Mouse (Mus musculus): Measurements from ENCODE around the gene Wwp2.

The Wwp2 gene

DNA sequence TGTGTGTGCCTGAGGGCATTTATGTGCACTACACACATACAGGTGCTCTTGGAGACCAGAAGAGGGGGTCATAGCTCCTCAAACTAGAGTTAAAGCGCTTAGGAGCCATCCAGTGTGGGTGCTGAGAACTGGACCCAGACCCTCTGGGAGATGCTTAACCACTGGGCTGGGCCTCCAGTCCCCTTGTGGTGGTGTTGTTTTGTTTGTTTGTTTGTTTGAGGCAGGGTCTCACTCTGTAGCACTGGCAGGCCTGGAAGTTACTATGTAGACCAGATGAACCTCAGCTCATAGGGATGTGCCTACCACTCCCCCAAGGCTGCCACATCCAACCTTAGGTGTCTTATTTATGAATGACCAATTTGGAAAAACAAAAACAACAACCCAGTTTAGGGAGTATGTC lies 70.9 kb downstream of the Wwp2 start:
- DNase-seq (ENCODE audit: extremely low spot score, low spot score): no peak

DNA sequence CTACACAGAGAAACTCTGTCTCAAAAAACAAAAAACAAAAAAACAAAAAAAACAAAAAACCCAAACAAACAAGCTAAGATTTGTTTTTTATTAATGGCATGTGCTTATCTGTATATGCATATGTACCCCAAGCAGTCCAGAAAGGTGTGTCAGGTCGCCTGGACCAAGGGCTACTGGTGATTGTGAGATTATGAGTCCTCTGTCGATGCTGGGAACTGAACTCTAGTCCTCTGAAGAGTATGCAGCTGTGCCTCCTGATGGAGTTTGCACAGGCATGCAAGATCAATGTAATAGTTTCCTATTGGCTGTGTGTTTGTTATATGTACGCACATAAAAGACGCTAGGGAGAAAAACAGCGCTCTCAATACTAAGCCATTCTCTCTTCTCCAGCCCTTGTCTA lies 74.0 kb downstream of the Wwp2 start:
- DNase-seq (ENCODE audit: extremely low spot score, low spot score): no peak

DNA sequence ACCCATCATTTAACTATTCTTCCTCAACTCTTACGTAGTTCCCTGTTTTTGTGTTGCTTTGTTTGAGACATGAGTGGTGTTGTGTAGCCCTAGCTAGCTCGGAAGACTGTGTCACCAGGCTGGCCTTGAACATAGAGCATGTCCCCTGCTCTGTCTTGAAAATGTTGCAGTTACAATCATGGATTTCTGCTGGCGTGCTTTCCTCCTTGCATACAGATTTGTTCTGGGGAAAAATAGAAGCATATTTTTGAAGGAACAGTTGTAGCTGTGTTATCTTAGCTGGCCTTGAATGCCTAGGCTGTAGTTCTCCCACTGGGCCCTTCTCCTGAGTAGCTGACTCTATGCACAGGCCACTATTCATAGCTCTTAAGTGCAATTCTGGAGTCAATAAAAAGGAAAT lies 74.6 kb downstream of the Wwp2 start:
- DNase-seq (ENCODE audit: extremely low spot score, low spot score): no peak

GRCm38 (mm10) chr8:107513249-107513648 lies 77.1 kb downstream of the Wwp2 start:
- no peak for DNase-seq (ENCODE audit: extremely low spot score, low spot score)

DNA sequence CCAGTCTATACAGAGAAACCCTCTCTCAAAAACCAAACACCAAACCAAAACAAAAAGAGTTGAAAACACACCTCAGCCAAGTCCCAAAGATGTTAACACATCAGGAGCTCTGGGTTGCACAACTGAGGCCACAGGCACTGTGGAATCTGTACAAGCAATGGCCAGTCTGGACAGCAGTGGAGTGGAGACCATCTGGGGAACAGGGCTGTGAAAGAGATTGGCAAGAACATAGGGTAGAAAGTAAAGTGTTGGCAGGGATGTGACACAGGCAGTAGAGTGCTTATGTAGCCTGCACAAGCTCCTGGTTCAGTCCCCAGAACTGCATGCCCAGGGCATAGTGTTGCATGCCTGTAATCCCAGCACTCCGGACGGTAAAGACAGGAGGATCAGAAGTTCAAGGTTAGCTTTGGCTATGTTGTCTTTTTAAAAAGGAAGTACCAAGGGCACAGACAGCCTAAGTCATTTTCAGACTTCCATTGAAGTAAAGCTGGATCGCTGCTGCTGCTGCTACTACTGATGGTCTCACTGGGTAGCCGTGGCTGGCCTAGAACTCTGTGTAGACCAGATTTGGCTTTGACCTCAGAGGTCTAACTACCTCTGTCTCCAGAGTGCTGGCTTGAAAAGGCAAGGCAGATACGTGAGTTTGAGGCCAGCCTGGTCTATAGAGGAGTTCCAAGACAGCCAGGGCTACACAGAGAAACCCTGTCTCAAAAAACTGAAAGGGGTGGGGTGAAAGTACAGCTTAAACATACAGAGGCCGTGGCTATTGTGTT lies 79.0 kb downstream of the Wwp2 start:
- no peak for DNase-seq (ENCODE audit: extremely low spot score, low spot score)

- no peak for DNase-seq (ENCODE audit: extremely low spot score, low spot score)
Observed at GRCm38 (mm10) chr8:107518726-107519125, 82.6 kb downstream of the Wwp2 start.

DNA sequence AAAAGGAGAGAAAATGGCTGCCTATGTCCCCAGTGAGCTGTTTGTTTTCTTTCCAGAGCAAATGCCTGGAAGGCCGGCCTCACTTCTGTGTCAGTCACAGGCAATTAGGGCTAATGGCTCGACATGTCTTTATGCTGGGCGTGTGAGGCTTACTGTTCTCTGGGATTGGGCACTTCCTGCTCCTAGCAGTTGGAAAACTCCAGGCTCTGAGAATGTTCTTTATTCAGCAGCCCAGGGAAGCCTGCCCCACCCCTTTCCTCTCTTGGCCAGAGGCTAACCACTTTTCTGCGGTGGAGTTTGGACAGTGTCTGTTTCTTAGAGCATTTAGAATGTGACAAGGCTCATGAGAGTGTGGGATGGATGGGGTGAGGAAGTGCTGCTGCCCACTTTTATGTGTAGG lies 83.7 kb downstream of the Wwp2 start:
- DNase-seq (ENCODE audit: extremely low spot score, low spot score): no peak

- no peak for DNase-seq (ENCODE audit: extremely low spot score, low spot score)
Observed at GRCm38 (mm10) chr8:107521788-107522554, 85.8 kb downstream of the Wwp2 start.

DNA sequence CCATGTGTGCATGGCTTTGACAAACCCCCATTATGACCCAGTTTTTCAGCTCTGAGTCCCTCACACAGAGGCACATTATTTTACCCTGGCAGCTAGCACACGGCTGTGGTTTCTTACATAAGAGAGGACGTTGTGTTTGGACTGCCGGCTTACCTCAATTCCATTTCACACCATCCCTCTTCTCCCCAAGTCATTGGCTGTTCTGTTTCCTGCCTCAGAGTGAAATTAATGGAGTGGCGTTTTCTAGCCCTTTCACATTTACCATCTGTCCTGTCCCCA lies 86.3 kb downstream of the Wwp2 start:
- no peak for DNase-seq (ENCODE audit: extremely low spot score, low spot score)

DNA sequence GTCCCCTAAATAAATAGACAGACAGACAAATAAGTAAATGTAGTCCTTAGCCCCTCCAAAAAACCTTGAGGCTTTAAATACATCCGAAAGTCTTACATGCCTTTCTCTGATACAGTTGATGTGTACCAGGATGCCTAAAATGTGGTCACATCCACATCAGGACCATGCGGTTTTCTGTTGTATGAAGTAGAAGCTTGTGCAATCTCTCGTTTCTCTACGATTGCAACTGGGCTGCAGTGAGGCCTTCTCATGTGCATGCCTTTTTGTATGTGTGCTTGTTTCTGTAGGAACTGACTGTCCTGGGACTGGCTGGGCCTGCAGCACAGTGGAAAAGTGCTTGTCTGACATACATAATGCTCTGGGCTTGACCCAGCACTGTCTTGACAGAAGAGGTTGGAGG lies 88.4 kb downstream of the Wwp2 start:
- DNase-seq (ENCODE audit: extremely low spot score, low spot score): no peak

GRCm38 (mm10) chr8:107528786-107529185 lies 92.6 kb downstream of the Wwp2 start:
- no peak for DNase-seq (ENCODE audit: extremely low spot score, low spot score)

DNA sequence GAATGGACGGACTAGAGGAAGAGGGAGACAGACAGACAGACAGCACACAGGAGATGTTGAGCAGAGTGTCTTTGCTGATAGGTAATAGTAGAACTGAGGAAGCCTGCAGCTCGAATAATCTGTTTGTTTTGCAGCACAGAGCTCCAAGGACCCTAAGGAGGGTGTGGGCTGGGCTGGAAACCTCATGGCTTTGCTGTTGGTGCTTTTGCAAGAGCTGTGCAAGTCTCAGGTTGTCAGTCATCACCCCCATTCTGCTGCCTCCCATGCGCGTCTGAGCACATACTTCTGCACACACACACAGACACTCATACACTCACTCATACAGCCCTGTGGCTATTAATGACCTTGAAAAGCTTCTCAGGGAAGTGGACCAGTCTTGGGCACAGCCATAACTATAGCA lies 101.3 kb downstream of the Wwp2 start:
- DNase-seq (ENCODE audit: extremely low spot score, low spot score): no peak

DNA sequence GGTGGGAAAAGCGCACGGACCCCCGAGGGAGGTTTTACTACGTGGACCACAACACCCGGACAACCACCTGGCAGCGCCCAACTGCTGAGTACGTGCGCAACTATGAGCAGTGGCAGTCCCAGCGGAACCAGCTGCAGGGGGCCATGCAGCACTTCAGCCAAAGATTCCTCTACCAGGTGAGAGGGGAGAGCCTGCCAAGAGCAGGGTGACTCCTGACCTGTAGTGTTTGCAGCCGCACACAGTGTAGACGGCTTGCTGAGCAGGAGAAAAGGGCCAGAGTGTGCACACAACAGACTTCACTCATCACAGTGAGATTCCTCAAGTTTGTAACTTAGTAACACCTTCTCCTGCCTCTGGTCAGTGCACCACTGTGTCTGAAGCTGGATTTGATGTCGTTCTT lies 104.5 kb downstream of the Wwp2 start:
- DNase-seq (ENCODE audit: extremely low spot score, low spot score): no peak

DNA sequence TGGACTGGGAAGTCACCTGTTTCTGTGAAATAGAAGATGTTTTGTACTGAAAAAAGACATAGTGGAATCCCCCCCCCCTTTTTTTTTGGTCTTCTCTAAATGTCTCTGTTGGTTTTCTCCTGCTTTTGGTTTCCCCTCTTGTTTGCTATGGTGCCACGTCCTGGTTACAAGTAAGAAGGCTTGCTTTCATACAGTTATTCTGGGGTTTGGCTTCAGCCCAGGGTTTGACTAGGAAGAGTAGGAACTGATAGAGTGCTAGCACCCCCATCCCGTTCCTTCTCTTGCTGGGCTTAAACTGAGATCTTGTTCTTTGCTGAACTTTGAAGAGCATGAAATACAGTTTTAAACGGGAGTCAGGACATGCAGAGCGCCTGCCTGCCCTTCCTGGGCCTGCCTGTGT lies 105.2 kb downstream of the Wwp2 start:
- DNase-seq (ENCODE audit: extremely low spot score, low spot score): no peak

GRCm38 (mm10) chr8:107542151-107542550 lies 106.0 kb downstream of the Wwp2 start:
- DNase-seq (ENCODE audit: extremely low spot score, low spot score): no peak

DNA sequence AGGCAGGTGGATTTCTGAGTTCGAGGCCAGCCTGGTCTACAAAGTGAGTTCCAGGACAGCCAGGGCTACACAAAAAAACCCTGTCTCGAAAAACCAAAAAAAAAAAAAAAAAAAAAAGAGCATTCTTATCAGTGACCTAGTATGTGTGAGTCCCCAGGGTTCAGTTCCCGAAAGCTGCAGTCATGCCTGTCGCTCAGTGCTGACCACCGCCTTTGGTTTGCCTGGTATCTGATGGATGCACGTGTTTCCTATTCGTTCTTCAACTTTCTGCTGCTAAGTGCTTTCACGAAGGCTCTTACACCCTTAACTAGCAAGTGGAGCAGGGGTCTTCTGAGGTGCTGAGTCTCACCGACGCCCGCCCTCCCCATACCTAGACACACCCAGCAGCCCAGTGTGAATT lies 107.5 kb downstream of the Wwp2 start:
- DNase-seq (ENCODE audit: extremely low spot score, low spot score): no peak

DNA sequence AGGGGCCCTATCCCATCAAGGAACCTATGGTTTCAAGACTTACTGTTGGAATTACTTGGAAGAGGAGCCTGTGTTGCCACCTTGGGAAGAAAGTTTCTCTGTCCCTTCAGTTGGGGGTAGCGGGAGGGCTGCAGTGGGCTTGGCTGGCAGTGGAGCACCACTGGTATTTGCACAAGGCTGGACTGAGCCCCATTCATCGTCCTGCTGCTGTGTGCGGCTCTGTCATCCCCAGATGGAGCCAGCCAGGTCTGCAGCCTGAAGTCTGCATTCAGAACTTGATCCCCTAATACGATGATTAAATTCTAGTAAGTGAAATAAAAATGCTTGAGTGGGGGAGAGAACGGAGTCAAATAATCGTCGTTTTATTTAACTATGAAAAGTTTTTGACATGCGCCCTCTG lies 108.0 kb downstream of the Wwp2 start:
- DNase-seq (ENCODE audit: extremely low spot score, low spot score): no peak

GRCm38 (mm10) chr8:107544651-107545174 lies 108.5 kb downstream of the Wwp2 start:
- DNase-seq (ENCODE audit: extremely low spot score, low spot score): peak; percentile 35

GRCm38 (mm10) chr8:107545621-107546152 lies 109.5 kb downstream of the Wwp2 start:
- DNase-seq (ENCODE audit: extremely low spot score, low spot score): no peak

GRCm38 (mm10) chr8:107546154-107546553 lies 110.0 kb downstream of the Wwp2 start:
- no peak for DNase-seq (ENCODE audit: extremely low spot score, low spot score)

DNA sequence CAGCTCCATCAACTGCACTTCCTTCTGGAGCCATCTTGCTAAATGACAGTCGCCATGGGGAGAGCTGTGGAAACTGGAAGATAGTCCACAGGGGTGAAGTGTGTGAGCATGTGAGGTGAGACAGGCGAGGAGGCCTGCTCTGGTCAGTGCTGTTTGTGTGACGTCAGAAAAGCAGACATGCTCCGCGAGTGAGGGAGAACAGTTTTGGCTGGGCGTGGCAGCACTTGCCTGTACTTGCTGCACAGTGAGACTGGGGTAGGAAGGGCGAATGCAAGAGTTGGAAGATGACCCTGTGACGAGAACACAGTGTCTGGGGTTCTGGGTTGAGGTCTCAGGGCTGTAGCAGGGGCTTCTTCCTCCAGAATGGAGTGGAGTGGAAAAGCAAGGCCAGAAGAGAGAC lies 110.7 kb downstream of the Wwp2 start:
- no peak for DNase-seq (ENCODE audit: extremely low spot score, low spot score)

DNA sequence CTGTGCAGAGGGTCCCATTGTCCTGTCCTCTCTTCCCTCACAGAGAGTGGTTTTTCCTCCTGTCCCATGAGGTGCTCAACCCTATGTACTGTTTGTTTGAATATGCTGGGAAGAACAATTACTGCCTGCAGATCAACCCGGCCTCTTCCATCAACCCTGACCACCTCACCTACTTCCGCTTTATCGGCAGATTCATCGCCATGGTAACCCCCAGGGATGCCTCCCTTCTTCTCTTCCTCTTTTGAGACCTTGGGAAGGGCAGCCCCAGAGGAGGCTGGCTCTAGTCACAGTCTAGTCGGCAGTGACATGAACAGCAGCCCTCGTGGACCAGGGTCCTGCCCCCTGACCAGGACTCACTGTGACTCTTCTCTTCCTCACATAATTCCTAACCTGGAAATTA lies 116.1 kb downstream of the Wwp2 start:
- no peak for DNase-seq (ENCODE audit: extremely low spot score, low spot score)

- no peak for DNase-seq (ENCODE audit: extremely low spot score, low spot score)
Observed at GRCm38 (mm10) chr8:107555231-107555630, 119.1 kb downstream of the Wwp2 start.

All from neural tube, embryonic 10.5 days (tissue).